Mouse (Mus musculus): ENCODE results near the gene Kif19a.

GRCm38 (mm10) chr11:114829499-114830432 is 64.6 kb downstream of the Kif19a start:
- no peak for TF ChIP-seq POLR2A (IDR thresholded peaks at IDR 0.05; ENCODE audit: low read depth, low read length)
- TF ChIP-seq CTCF (IDR thresholded peaks at IDR 0.05; ENCODE audit: extremely low read depth, insufficient read depth, insufficient read length, insufficient replicate concordance): no peak
